Mouse (Mus musculus) intestine, embryonic 14.5 days (tissue): ENCODE data around the gene Cenpf. TPM values are rescaled to one million over a fixed set of nuclear protein-coding genes. Genes with fewer than 3 reads are reported as not detected.

Experiments used
- ATAC-seq: fragments of 200-750 bp; cut with Nextera tagmentation; replicated peaks from 2 replicates; pipeline ENCODE4 v1.8.0; 2017; ENCODE audit warnings: low read depth, moderate number of reproducible peaks, moderate TSS enrichment, moderate library complexity; ENCODE audit not compliant: low FRiP score, low TSS enrichment
- DNase-seq: peaks from one replicate; pipeline ENCODE4 v3.0.0-alpha.2; 2018; ENCODE audit warnings: low spot score
- H3K27ac ChIP-seq: fragments of 300-500 bp; sonication (generic); 2 replicates; pipeline ENCODE4 v1.5.1; 2014; ENCODE audit warnings: low read depth, mild to moderate bottlenecking, control low read depth
- H3K27me3 ChIP-seq: fragments of 300-500 bp; sonication (generic); replicated peaks from 2 replicates; pipeline ENCODE4 v1.6.1; 2014; ENCODE audit warnings: low read length, control low read depth; ENCODE audit not compliant: control insufficient read depth, insufficient read depth
- H3K36me3 ChIP-seq: fragments of 300-500 bp; sonication (generic); 2 replicates; pipeline ENCODE4 v1.6.1; 2014; ENCODE audit warnings: low read length, control low read depth; ENCODE audit not compliant: control insufficient read depth, insufficient read depth
- H3K4me1 ChIP-seq: fragments of 300-500 bp; sonication (generic); replicated peaks from 2 replicates; pipeline ENCODE4 v1.6.1; 2014; ENCODE audit warnings: low read length, control low read depth, mixed read lengths; ENCODE audit not compliant: control insufficient read depth, insufficient read depth
- H3K4me2 ChIP-seq: fragments of 300-500 bp; sonication (generic); 2 replicates; pipeline ENCODE4 v1.6.1; 2014; ENCODE audit warnings: low read length
- H3K4me3 ChIP-seq: fragments of 300-500 bp; sonication (generic); 2 replicates; pipeline ENCODE4 v1.5.1; 2014; ENCODE audit warnings: low read depth, low read length, control low read depth, mixed read lengths
- H3K9ac ChIP-seq: fragments of 300-500 bp; sonication (generic); 2 replicates; pipeline ENCODE4 v1.6.1; 2014; ENCODE audit warnings: mild to moderate bottlenecking, low read length
- H3K9me3 ChIP-seq: fragments of 300-500 bp; sonication (generic); 2 replicates; pipeline ENCODE4 v1.6.1; 2016; ENCODE audit warnings: low read length, control low read depth; ENCODE audit not compliant: control insufficient read depth
- WGBS: fragments of 180-500 bp; shearing (Covaris S2); extraction: QIAGEN DNeasy Blood & Tissue Kit; methylation state at CpG from one replicate; pipeline ENCODE4 v1.1.7; 2014; 5-methylcytosine and 5-hydroxymethylcytosine counted together
- polyA plus RNA-seq: library from polyadenylated mRNA; unstranded; fragments of >200 nt; fragmentation: Nextera tagmentation; extraction: Ambion mirVana; gene quantifications from 2 replicates; pipeline ENCODE4 v1.2.1, GENCODE M21; 2014

The Cenpf gene
- polyA plus RNA-seq, 1 experiment from 2014 or later: 70.6 TPM

DNA sequence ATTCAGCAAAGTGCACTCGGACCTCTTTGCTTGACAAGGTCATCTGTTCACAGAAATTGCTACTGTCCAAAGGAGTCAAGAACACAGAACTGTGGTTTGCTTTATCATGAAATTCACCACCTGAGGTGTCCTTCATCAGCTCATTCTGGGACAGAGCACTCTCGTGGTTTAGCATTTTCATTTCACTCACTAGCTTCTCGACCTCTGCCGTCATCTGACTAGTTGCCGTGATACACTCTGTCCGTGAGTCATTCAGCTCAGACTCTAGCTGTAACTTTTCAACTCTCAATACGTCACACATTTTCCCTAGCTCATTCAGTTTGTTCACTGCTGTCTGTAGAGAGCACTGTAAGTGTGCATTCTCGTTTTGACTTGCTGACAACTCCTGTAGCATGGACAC lies 30.5 kb downstream of the Cenpf start:
- no peaks in the 10 kb centered on the region for H3K27me3 ChIP-seq
- H3K4me2 ChIP-seq: no peak overlapping the region
- H3K9me3 ChIP-seq: no peaks in the 10 kb centered on the region
- WGBS: 88% methylated on average over 8 of the region's 8 CpGs
- H3K27ac ChIP-seq: no peak overlapping the region
- ATAC-seq (no peak), DNase-seq (no peak)
- no peak overlapping the region for H3K4me3 ChIP-seq
- no peaks in the 10 kb centered on the region for H3K4me1 ChIP-seq
- H3K9ac ChIP-seq: no peak overlapping the region
- H3K36me3 ChIP-seq: peaks cover 73% of the 10 kb centered on the region

DNA sequence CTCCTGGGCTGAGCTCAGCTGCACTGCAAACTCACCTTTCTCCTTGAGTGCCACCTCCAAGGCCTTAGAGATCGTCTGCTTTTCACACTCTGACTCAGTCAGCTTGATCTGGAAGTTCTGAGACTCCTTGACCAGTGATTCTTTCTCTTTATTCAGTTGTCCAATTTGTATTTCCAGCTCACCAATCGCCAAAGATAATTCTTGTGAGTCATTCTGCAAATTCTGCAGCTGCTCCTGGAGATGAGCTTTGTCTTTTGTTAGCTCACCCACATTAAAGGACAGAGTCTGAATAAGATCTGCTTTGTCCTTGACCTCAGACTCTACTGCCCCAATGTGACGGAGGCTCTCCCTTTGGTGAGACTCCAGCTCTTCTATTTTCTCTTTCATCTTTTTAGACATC lies 34.1 kb downstream of the Cenpf start:
- DNase-seq: no peak
- Histone ChIP-seq H3K4me2 (no peak overlapping the region), H3K9me3 (no peaks in the 10 kb centered on the region), H3K9ac (no peak overlapping the region), H3K27ac (no peak overlapping the region), H3K4me1 (no peaks in the 10 kb centered on the region), H3K36me3 (peaks cover 83% of the 10 kb centered on the region), H3K4me3 (no peak overlapping the region), H3K27me3 (no peaks in the 10 kb centered on the region)
- WGBS: 85% methylated on average over 3 of the region's 3 CpGs
- no peak for ATAC-seq

DNA sequence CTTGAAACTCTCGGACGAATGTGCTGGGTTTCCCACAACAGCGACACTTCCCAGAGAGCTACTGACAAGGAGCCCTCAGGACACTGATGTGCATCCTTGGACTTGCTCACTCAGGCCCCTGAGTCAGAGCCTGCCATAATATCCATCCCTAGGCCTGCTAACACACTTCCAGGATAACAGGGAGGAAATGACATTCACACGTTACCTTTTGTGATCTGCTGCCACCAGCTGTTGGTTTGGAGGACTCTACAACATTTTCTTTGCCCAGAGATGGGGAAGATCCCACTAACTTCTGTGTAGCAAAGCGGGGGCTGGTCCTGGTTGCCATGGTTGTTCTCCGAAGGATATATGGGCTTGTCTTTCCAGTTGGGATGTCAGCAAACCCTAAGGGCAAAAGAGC lies 41.3 kb downstream of the Cenpf start:
- Histone ChIP-seq H3K4me1 (no peaks in the 10 kb centered on the region), H3K4me2 (no peak overlapping the region), H3K4me3 (no peak overlapping the region), H3K27ac (no peak overlapping the region), H3K27me3 (no peaks in the 10 kb centered on the region), H3K9ac (no peak overlapping the region), H3K36me3 (peaks cover 90% of the 10 kb centered on the region), H3K9me3 (no peaks in the 10 kb centered on the region)
- no peak for ATAC-seq
- DNase-seq: no peak
- WGBS: 90% methylated on average over 6 of the region's 6 CpGs

DNA sequence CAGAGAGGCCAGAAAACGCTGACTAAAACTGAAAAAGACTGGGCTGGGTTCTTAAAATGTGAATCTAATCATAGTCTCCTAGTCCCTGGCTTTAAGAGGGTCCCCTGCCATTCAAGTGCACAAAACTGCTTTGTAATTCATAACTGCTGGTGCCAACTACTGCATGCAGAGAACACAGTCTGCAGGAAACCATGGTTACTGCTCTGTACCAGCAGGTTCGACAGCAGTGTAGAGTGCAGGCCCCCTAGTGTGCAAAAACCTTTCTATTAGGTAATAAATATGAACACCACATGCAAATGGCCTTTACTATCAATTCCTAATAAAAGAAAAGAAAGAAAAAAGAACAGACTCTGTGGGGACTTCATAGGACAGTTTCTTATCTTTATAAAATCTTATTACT lies 42.5 kb downstream of the Cenpf start:
- H3K4me1 ChIP-seq: no peaks in the 10 kb centered on the region
- no peak for ATAC-seq
- no peak for DNase-seq
- H3K27me3 ChIP-seq: no peaks in the 10 kb centered on the region
- peaks cover 88% of the 10 kb centered on the region for H3K36me3 ChIP-seq
- H3K4me2 ChIP-seq: no peak overlapping the region
- no peak overlapping the region for H3K4me3 ChIP-seq
- WGBS: 74% methylated on average over 2 of the region's 2 CpGs
- no peak overlapping the region for H3K9ac ChIP-seq
- no peak overlapping the region for H3K27ac ChIP-seq
- H3K9me3 ChIP-seq: no peaks in the 10 kb centered on the region

DNA sequence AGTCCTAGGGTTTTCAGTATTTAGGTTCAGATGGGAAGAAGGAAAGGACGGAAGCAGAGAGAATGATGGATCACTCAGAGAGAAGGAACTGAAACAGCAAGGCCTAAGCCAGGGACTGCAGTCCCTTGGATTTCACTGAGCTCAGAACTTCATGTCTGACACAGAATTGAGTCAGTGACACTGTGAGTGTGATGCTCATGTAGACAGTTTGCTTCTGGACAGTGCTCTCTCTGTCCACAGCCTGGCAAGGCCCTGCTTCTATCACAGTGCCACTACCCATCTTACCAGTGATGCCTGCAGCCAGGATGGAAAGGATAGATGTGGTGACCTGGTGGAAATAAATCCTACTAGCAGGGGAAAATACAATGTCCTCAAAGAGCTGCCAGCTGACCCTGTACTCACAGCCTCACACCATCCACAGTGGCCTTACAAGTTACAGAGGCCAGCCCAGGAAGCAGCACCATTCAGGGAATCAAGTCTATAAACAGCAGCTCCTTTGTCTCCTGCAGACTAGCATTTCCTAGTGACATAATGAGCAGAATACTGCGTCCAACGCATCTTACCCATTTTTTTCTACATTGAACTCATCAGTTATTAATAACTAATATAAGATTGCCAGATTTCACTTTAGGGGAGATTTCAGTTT lies 43.1 kb downstream of the Cenpf start:
- peaks cover 85% of the 10 kb centered on the region for H3K36me3 ChIP-seq
- H3K4me3 ChIP-seq: no peak overlapping the region
- no peak overlapping the region for H3K9ac ChIP-seq
- H3K4me2 ChIP-seq: no peak overlapping the region
- no peaks in the 10 kb centered on the region for H3K9me3 ChIP-seq
- WGBS: 83% methylated on average over 3 of the region's 3 CpGs
- H3K27me3 ChIP-seq: no peaks in the 10 kb centered on the region
- ATAC-seq (no peak), DNase-seq (no peak)
- H3K4me1 ChIP-seq: no peaks in the 10 kb centered on the region
- no peak overlapping the region for H3K27ac ChIP-seq

DNA sequence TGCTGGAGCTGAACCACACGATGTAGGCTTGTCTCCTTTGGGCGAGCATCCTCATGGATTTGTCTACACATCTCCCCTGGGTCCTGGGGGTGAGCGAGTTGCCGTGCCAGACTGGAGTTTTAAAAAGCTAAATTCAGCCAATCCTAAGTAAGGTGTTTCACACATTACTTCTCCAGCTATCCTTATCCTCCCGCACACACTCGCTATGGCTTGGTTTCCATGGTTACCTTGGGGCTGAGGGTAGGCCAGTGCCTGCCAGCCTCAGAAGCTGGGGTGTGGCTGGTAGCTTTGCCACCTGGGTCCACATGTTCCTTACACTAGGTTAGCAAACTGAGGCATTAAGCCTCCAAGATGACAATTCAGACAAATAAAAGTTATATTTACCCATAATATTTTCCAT lies 48.3 kb downstream of the Cenpf start:
- Histone ChIP-seq H3K4me3 (no peak overlapping the region), H3K9me3 (no peaks in the 10 kb centered on the region), H3K4me2 (no peak overlapping the region), H3K9ac (no peak overlapping the region), H3K36me3 (peaks cover 35% of the 10 kb centered on the region), H3K27me3 (no peaks in the 10 kb centered on the region), H3K27ac (no peak overlapping the region), H3K4me1 (no peaks in the 10 kb centered on the region)
- DNase-seq: no peak
- ATAC-seq: no peak
- WGBS: 79% methylated on average over 6 of the region's 6 CpGs

DNA sequence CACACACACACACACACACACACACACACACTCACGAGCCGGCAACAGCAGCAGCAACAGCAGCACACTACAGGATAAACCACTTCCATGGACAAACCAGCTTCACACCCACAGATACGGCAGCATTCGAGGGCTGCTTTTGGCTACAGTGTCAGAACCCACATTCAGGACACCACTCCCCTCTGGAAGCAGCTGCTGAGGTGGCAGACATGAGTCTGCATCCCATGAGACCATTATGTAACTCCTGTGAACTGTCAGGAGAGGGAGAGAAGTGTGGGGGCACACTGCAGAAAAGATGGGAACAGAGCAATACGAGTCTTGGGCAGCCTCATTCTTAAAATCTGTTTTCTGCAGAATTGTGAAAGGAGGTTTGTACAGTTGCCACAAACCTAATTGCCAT lies 54.1 kb downstream of the Cenpf start:
- ATAC-seq (no peak), DNase-seq (no peak)
- Histone ChIP-seq H3K9ac (no peak overlapping the region), H3K27me3 (no peaks in the 10 kb centered on the region), H3K9me3 (no peaks in the 10 kb centered on the region), H3K36me3 (no peaks in the 10 kb centered on the region), H3K4me1 (no peaks in the 10 kb centered on the region), H3K4me3 (no peak overlapping the region), H3K27ac (no peak overlapping the region), H3K4me2 (no peak overlapping the region)
- WGBS: 62% methylated on average over 5 of the region's 5 CpGs

DNA sequence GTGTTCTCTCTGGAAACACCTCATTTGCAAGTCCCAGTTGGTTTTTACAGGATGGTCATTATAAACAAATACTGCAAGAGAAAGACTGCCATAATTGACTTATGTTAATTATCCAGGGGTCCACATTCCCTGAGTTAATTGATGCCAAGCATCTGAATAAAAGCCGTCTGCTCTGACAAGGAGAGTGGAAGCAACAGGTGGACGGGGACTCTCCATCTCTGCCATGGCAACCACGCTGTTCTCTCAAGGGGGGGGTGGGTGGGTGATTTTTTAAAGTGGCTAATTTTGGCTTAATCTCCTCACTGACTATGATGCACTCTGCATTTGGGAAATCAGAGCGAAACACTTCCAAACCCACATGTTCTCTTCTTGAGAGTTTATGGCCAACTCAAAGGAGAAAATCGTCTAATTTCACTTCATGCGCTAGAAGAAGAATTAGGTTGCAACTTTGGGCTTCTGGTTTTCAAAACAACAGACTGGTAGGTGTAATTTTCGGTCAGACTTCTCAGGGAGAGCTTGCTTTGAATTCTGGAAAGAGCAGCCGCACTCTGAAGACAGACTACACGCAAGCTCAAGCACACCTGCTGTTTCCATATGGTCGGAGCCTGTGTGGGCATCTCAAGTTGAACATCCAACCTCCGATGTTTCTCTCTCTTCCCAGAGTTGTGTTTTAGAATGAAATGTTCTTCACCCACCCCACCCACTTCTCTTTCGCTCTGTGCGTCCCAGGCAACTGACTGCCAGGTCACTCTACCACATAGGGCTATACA lies 55.8 kb downstream of the Cenpf start:
- Histone ChIP-seq H3K27ac (no peak overlapping the region), H3K36me3 (no peaks in the 10 kb centered on the region)
- 83% methylated on average over 13 of the region's 13 CpGs for WGBS

DNA sequence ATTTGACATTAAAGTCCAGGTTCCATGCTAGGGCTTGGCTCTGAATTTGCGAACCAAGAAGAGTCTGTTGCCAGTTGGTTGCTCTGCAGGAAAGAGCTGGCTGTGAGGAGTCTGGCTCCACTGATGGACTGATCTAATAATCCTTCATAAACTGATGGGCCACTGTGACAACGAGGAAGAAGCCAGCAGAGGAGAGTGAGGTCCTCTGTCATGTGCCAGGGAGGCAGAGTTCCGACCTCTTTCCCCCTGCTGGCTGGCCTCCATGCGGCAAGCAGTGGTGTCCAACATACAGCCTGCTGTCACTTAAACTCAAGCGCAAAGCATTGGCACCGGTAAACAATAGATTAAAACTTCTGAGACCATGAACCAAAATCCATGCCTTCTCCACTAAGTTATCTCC lies 57.9 kb downstream of the Cenpf start:
- H3K9me3 ChIP-seq: no peaks in the 10 kb centered on the region
- no peak for DNase-seq
- ATAC-seq: no peak
- H3K27ac ChIP-seq: no peak overlapping the region
- no peaks in the 10 kb centered on the region for H3K36me3 ChIP-seq
- H3K27me3 ChIP-seq: no peaks in the 10 kb centered on the region
- H3K9ac ChIP-seq: no peak overlapping the region
- no peak overlapping the region for H3K4me2 ChIP-seq
- WGBS: 74% methylated on average over 6 of the region's 6 CpGs
- no peaks in the 10 kb centered on the region for H3K4me1 ChIP-seq
- H3K4me3 ChIP-seq: no peak overlapping the region

More for the DNA sequence above, 55.8 kb downstream of the Cenpf start:
- no peaks in the 10 kb centered on the region for H3K9me3 ChIP-seq
- H3K4me3 ChIP-seq: no peak overlapping the region
- ATAC-seq (no peak), DNase-seq (no peak)
- no peaks in the 10 kb centered on the region for H3K27me3 ChIP-seq
- H3K9ac ChIP-seq: no peak overlapping the region
- H3K4me1 ChIP-seq: no peaks in the 10 kb centered on the region
- H3K4me2 ChIP-seq: no peak overlapping the region
